Mouse (Mus musculus) C2C12 (cell line): Measurements from ENCODE around the gene Thap12.

ENCODE experiments used
- CTCF ChIP-seq: IDR thresholded peaks from one replicate; pipeline ENCODE4 v1.5.1; 2011; ENCODE audit not compliant: control insufficient read depth, insufficient read depth, insufficient read length
- FOSL1 ChIP-seq: IDR thresholded peaks from one replicate; pipeline ENCODE4 v1.8.0; 2011; ENCODE audit warnings: mild to moderate bottlenecking, low read length; ENCODE audit not compliant: poor library complexity, insufficient read depth, severe bottlenecking

- TF ChIP-seq CTCF, result no peak
- TF ChIP-seq FOSL1, result no peak
These were observed 37.5 kb downstream of the Thap12 start for GRCm38 (mm10) chr7:98740363-98740762.
